Mouse (Mus musculus) frontal cortex, postnatal 14 days (tissue): ENCODE data around the gene Mrps18b.

Experiments
- DNase-seq, 2 experiments: peaks; one replicate each; pipeline ENCODE4 v3.0.0; 2022; ENCODE audit warnings: low spot score in 2 of 2

Mrps18b gene

DNA sequence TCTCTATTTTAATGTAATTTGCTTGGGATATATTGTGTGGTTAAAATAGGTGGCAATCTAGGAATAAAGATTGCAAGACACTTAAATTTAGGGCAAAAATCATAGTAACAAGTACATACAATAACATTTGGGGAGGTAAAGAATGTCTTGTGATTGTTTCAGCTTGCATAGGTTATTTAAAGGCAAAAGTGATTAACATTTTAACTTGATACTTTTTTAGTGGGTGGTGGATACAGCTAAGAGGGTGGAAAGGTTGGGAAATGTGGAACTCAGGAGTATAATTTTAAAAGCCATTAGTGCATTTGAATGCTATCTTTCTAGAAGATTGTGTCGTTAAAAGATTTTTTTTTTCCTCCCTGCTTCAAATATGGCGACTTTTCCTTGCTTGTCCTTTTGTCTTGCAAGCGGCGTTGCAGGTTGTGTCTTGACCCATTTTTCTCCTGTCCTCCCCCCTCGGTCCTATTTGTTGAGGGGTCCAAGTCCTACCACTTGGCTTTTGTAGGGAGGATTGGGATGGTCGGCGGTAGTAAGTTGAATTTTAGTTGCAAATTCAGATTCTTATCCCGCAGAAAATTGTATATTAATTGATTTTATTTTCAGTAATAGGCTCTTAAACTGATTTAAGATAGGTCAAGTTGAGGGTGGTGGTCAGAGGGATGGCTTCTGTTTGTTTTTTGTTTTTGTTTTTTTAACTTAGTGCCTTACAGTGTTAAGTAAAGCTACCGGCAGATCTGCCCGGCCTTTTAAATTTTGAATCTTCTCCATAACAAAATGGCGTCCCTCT lies 2.3 kb upstream of the Mrps18b start:
- no peak for DNase-seq

- DNase-seq, result peak in 1 of 2 experiments; percentile 68
Measured at GRCm38 (mm10) chr17:35917463-35918251, 1.5 kb upstream of the Mrps18b start.

DNA sequence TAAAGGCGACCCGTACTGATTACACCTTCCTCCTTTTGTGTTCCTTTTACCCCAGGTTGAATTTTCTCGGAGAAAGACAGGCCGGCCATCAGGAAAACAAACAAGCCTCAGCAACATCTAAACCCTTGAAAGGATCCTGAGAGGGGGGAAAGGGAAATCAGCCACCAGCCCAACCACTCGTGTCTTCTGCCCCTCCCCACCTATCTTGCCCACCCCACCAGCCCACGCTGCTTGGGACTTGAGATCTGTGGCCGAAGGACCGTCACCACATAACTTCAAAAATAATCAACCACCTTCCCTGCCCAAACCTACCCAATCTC lies 914 bp upstream of the Mrps18b start:
- no peak for DNase-seq

DNA sequence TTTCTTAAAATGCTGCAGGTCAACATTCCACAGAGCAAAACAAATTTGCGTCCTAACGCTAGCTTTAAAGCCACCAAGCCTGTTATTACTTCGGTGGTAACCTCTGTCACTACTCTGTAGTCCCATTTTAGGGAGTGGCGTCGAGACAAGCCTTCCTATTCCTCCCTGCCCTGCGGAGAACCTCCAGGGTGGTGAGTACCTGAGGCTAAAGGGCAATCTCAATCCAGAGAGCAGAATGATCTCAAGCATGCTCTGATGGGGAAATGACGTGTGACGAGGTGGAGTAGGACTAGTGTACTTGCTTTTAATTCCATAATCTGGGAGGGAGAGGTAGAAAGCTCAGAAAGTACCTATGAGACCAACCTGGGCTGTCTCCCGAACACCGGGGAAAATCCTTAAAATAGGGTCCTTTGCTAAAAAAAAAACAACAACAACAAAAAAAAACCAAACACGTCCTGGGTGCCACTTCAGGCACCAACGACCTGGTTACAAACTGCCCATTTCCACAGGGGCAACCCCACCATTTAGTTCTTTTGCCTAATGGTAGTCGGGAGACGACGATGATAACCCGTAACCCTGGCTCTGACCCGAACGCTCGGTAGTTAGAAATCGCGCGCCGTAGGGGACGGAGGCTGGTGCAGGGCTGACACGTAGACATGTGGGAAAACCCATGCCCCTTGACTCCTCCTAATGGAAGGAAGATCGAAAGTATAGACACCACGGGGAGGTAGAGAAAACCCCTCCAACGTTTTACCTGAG lies 472 bp downstream of the Mrps18b start:
- no peak for DNase-seq

- DNase-seq, result no peak
Measured at GRCm38 (mm10) chr17:35914975-35915374, 1.2 kb downstream of the Mrps18b start.

GRCm38 (mm10) chr17:35909919-35910369 lies 6.2 kb downstream of the Mrps18b start, which contains the start of gene Atat1:
Atat1 (minus strand) TSS chr17:35910075.
- DNase-seq, result peak; percentile 90

GRCm38 (mm10) chr17:35909186-35909918 lies 6.8 kb downstream of the Mrps18b start:
- DNase-seq, result no peak

DNA sequence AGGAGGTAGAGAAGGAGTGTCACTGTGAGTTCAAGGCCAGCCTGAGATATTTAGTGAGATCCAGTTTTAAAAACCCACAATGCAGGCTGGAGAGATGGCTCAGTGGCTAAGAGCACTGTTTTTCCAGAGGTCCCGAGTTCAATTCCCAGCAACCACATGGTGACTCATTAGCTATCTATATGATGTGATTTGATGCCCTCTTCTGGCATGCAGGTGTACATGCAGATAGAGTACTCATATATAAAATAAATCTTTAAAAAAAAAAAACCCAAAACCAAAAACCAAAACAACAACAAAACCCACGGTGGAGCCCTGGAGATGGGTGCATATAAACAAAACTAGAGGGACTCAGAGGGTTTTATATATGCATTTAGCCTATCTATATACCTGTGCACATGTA lies 8.6 kb downstream of the Mrps18b start:
- DNase-seq, result no peak

GRCm38 (mm10) chr17:35905587-35905986 lies 10.6 kb downstream of the Mrps18b start:
- DNase-seq, result no peak

DNA sequence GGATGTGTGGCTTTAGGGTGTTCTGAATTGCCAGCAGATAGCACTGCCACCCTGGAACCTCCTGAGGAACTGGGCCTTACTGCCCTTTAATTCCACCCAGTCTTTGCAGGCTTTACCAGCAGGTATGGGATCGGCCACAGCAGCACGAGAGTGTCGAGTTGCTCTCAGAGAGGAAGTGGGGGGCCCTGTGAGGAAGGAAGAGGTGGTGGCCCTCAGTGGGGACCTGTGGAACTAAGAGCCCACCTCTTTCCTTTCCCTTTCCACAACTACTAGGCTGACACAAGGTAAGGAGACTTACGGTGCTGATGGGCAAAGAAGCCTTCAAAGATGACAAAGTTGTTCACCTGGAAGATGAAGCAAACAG lies 12.2 kb downstream of the Mrps18b start:
- no peak for DNase-seq

GRCm38 (mm10) chr17:35903343-35903991 lies 12.7 kb downstream of the Mrps18b start:
- no peak for DNase-seq

- no peak for DNase-seq
Measured at GRCm38 (mm10) chr17:35900636-35901035, 15.6 kb downstream of the Mrps18b start.

DNA sequence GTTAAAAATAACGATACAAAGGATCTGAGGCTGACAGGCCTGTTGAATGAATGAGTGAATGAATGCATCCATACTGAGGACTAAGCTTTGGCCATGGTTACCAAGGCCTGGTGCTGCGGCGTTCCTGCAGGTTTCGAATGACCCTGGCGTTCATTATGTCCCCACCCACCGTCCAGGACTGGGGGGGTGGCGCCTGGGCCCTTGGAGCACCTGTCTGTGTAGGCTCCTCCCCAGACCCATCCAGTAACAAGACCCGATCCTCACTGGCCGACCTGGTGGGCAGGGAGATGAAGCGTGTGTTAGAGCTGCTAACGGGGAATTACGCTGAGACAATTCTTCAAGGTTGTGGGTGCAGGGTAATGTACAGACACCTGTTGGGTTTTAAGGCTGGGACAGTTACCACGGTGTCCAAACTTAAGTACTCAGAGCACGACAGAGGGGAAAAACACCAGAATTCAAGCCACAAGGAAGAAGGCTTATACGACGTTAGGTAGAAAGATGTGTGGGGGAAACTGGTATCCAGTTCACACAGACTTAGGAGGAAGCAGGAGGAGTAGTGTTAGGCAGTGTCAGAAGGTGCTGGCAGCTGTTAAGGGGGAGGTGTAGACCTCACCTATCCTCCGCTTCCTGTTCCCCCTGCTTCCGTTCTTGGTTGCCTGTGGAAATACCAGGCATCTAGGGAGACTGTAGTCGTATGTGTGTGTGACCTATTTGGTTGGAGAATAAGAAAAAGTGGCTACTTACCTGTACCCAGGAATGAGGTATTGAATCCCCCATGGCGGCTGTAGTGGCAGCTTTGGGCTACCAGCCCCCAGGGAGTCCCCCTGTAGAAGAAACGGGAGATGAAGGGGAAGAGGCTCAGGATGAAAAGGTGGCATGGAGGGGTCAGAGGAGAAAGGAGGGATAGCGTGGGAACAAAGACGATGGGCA lies 18.3 kb downstream of the Mrps18b start:
- DNase-seq, result no peak

- peak; percentile 82 to 84 for DNase-seq
Measured at GRCm38 (mm10) chr17:35896781-35897643, 19.2 kb downstream of the Mrps18b start, which contains the start of gene 2310061I04Rik. 2310061I04Rik (minus strand) TSS chr17:35897431.

DNA sequence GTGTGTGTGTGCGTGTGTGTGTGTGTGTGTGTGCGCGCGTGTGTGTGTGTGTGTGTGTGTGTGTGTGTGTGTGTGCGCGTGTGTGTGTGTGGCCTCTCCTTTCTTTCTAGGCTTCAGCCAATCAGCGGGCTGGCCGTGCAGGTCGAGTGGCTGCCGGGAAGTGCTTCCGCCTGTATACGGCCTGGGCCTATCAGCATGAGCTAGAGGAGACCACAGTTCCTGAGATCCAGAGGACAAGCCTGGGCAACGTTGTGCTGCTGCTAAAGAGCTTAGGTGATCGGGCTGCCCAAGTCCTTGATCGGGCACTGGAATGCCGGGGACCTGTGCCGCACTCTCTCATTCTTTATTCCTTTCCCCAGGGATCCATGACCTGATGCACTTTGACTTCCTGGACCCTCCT lies 28.5 kb downstream of the Mrps18b start:
- DNase-seq, result no peak

DNA sequence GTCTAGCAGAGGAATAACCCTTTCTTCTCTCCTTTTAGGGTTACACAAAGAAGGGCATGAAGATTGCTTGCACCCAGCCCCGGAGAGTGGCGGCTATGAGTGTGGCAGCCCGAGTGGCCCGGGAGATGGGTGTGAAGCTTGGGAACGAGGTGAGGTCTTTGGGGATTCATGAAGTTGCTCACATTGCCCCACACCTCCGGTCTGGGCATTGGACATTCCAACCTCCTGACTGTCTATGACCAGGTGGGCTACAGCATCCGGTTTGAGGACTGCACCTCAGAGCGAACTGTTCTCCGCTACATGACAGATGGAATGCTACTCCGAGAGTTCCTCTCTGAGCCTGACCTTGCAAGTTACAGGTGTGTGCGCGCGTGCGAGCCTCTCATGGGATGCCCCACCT lies 32.4 kb downstream of the Mrps18b start:
- DNase-seq, result no peak

- no peak for DNase-seq
Measured at GRCm38 (mm10) chr17:35882924-35883323, 33.3 kb downstream of the Mrps18b start.

GRCm38 (mm10) chr17:35879245-35880057 lies 36.7 kb downstream of the Mrps18b start, which contains the start of gene Dhx16:
Dhx16 (plus strand) TSS chr17:35879819.
- DNase-seq, result peak; percentile 91 to 93
